Mouse (Mus musculus) hindbrain, embryonic 12.5 days (tissue): ENCODE data around the gene Otos. TPM values are rescaled to one million over a fixed set of nuclear protein-coding genes. Genes with fewer than 3 reads are reported as not detected.

ENCODE experiments used
- ATAC-seq: fragments of 200-750 bp; cut with Nextera tagmentation; 2 replicates; pipeline ENCODE4 v1.8.0; 2017; ENCODE audit warnings: moderate TSS enrichment; ENCODE audit not compliant: low FRiP score
- H3K27ac ChIP-seq: fragments of 300-500 bp; sonication (generic); 2 replicates; pipeline ENCODE4 v1.5.1; 2016; ENCODE audit warnings: mild to moderate bottlenecking
- H3K27me3 ChIP-seq: fragments of 300-500 bp; sonication (generic); 2 replicates; pipeline ENCODE4 v1.6.1; 2016; ENCODE audit warnings: mild to moderate bottlenecking
- H3K36me3 ChIP-seq: fragments of 300-500 bp; sonication (generic); 2 replicates; pipeline ENCODE4 v1.6.1; 2016; ENCODE audit warnings: mild to moderate bottlenecking
- H3K4me1 ChIP-seq: fragments of 300-500 bp; sonication (generic); 2 replicates; pipeline ENCODE4 v1.6.1; 2016
- H3K4me2 ChIP-seq: fragments of 300-500 bp; sonication (generic); replicated peaks from 2 replicates; pipeline ENCODE4 v1.6.1; 2016; ENCODE audit warnings: mild to moderate bottlenecking
- H3K4me3 ChIP-seq: fragments of 300-500 bp; sonication (generic); 2 replicates; pipeline ENCODE4 v1.5.1; 2016; ENCODE audit warnings: mild to moderate bottlenecking
- H3K9ac ChIP-seq: fragments of 300-500 bp; sonication (generic); 2 replicates; pipeline ENCODE4 v1.6.1; 2016; ENCODE audit warnings: mild to moderate bottlenecking, moderate library complexity
- H3K9me3 ChIP-seq: fragments of 300-500 bp; sonication (generic); replicated peaks from 2 replicates; pipeline ENCODE4 v1.6.1; 2016; ENCODE audit warnings: mild to moderate bottlenecking
- WGBS: fragments of 180-500 bp; shearing (Covaris S2); methylation state at CpG from one replicate; pipeline ENCODE4 v1.1.7; 2016; 5-methylcytosine and 5-hydroxymethylcytosine counted together
- polyA plus RNA-seq: library from polyadenylated mRNA; unstranded; fragments of >200 nt; fragmentation: Nextera tagmentation; extraction: Ambion mirVana; gene quantifications from 2 replicates; pipeline ENCODE4 v1.2.1, GENCODE M21; 2016

Gene Otos
- not detected in 2 replicates for polyA plus RNA-seq

- Histone ChIP-seq H3K4me1 (no peaks in the 10 kb centered on the region), H3K9me3 (no peaks in the 10 kb centered on the region), H3K36me3 (no peaks in the 10 kb centered on the region), H3K4me2 (no peak within 1 kb of the TSS; the same call in 1 of the 2 replicates), H3K4me3 (no peak within 1 kb of the TSS), H3K9ac (no peak within 1 kb of the TSS), H3K27me3 (peaks cover 9% of the 10 kb centered on the region; the same call in 1 of the 2 replicates), H3K27ac (no peak within 1 kb of the TSS)
- 31% methylated on average over 8 of the region's 8 CpGs for WGBS
- ATAC-seq = peak; percentile 38
Observed at GRCm38 (mm10) chr1:92648673-92649072, at the start of gene Otos. Gene Otos (minus strand): TSS chr1:92648841.

GRCm38 (mm10) chr1:92696848-92697247 lies 48.2 kb upstream of the Otos start:
- Histone ChIP-seq H3K9me3 (no peaks in the 10 kb centered on the region), H3K36me3 (no peaks in the 10 kb centered on the region), H3K9ac (no peak overlapping the region), H3K27me3 (peaks cover 14% of the 10 kb centered on the region), H3K4me3 (no peak overlapping the region), H3K27ac (no peak overlapping the region), H3K4me2 (no peak overlapping the region), H3K4me1 (peaks cover 14% of the 10 kb centered on the region)
- ATAC-seq = no peak
- 39% methylated on average over 4 of the region's 4 CpGs for WGBS

- peaks cover 8% of the 10 kb centered on the region; the same call in 1 of the 2 replicates for H3K27me3 ChIP-seq
- no peak for ATAC-seq
- H3K9ac ChIP-seq = no peak overlapping the region
- H3K4me3 ChIP-seq = no peak overlapping the region
- whole genome bisulfite sequencing = 91% methylated on average over 5 of the region's 5 CpGs
- H3K4me1 ChIP-seq = peaks cover 14% of the 10 kb centered on the region
- H3K36me3 ChIP-seq = no peaks in the 10 kb centered on the region
- H3K4me2 ChIP-seq = no peak overlapping the region
- no peak overlapping the region for H3K27ac ChIP-seq
- H3K9me3 ChIP-seq = no peaks in the 10 kb centered on the region
Observed at GRCm38 (mm10) chr1:92695751-92696150, 47.1 kb upstream of the Otos start.

- no peak for ATAC-seq
- H3K27ac ChIP-seq = no peak overlapping the region
- peaks cover 10% of the 10 kb centered on the region for H3K4me1 ChIP-seq
- no peaks in the 10 kb centered on the region for H3K9me3 ChIP-seq
- no peaks in the 10 kb centered on the region for H3K36me3 ChIP-seq
- H3K4me3 ChIP-seq = no peak overlapping the region
- H3K27me3 ChIP-seq = peaks cover 11% of the 10 kb centered on the region; the same call in 1 of the 2 replicates
- WGBS = 89% methylated on average over 3 of the region's 3 CpGs
- no peak overlapping the region for H3K4me2 ChIP-seq
- H3K9ac ChIP-seq = no peak overlapping the region
Observed at GRCm38 (mm10) chr1:92691166-92691844, 42.7 kb upstream of the Otos start.

GRCm38 (mm10) chr1:92686994-92687393 lies 38.4 kb upstream of the Otos start:
- Histone ChIP-seq H3K9me3 (no peaks in the 10 kb centered on the region), H3K9ac (no peak overlapping the region), H3K4me1 (peaks cover 10% of the 10 kb centered on the region), H3K27ac (no peak overlapping the region), H3K27me3 (peaks cover 13% of the 10 kb centered on the region; the same call in 1 of the 2 replicates), H3K4me2 (no peak overlapping the region), H3K4me3 (no peak overlapping the region), H3K36me3 (no peaks in the 10 kb centered on the region)
- ATAC-seq = no peak
- 45% methylated on average over 8 of the region's 8 CpGs for WGBS

- H3K27ac ChIP-seq = no peak overlapping the region
- peaks cover 21% of the 10 kb centered on the region for H3K4me1 ChIP-seq
- H3K36me3 ChIP-seq = no peaks in the 10 kb centered on the region
- H3K9me3 ChIP-seq = no peaks in the 10 kb centered on the region
- no peak overlapping the region for H3K9ac ChIP-seq
- peaks cover 13% of the 10 kb centered on the region; the same call in 1 of the 2 replicates for H3K27me3 ChIP-seq
- 95% methylated on average over 8 of the region's 8 CpGs for WGBS
- H3K4me3 ChIP-seq = no peak overlapping the region
- ATAC-seq = no peak
- H3K4me2 ChIP-seq = no peak overlapping the region
Observed at GRCm38 (mm10) chr1:92683151-92683550, 34.5 kb upstream of the Otos start.

GRCm38 (mm10) chr1:92680668-92681603 lies 32.3 kb upstream of the Otos start:
- Histone ChIP-seq H3K4me1 (peaks cover 11% of the 10 kb centered on the region), H3K9ac (no peak overlapping the region), H3K36me3 (no peaks in the 10 kb centered on the region), H3K27me3 (peaks cover 13% of the 10 kb centered on the region; the same call in 1 of the 2 replicates), H3K9me3 (no peaks in the 10 kb centered on the region), H3K27ac (no peak overlapping the region), H3K4me3 (no peak overlapping the region), H3K4me2 (peak overlapping the region; percentile 22)
- peak; percentile 75 for ATAC-seq
- 28% methylated on average over 16 of the region's 16 CpGs for WGBS

GRCm38 (mm10) chr1:92678757-92679156 lies 30.1 kb upstream of the Otos start:
- ATAC-seq = no peak
- H3K4me1 ChIP-seq = peaks cover 11% of the 10 kb centered on the region
- no peak overlapping the region for H3K4me2 ChIP-seq
- H3K4me3 ChIP-seq = no peak overlapping the region
- H3K27ac ChIP-seq = no peak overlapping the region
- no peak overlapping the region for H3K9ac ChIP-seq
- peaks cover 13% of the 10 kb centered on the region; the same call in 1 of the 2 replicates for H3K27me3 ChIP-seq
- WGBS = 87% methylated on average over 5 of the region's 5 CpGs
- H3K9me3 ChIP-seq = no peaks in the 10 kb centered on the region
- no peaks in the 10 kb centered on the region for H3K36me3 ChIP-seq

GRCm38 (mm10) chr1:92676676-92676975 lies 28.0 kb upstream of the Otos start:
- Histone ChIP-seq H3K27ac (no peak overlapping the region), H3K4me3 (no peak overlapping the region), H3K9me3 (no peaks in the 10 kb centered on the region), H3K4me1 (peaks cover 11% of the 10 kb centered on the region), H3K36me3 (no peaks in the 10 kb centered on the region), H3K27me3 (peaks cover 7% of the 10 kb centered on the region; the same call in 1 of the 2 replicates), H3K9ac (no peak overlapping the region), H3K4me2 (no peak overlapping the region)
- ATAC-seq = no peak
- WGBS = 85% methylated on average over 3 of the region's 3 CpGs

GRCm38 (mm10) chr1:92675932-92676675 lies 27.5 kb upstream of the Otos start:
- Histone ChIP-seq H3K36me3 (no peaks in the 10 kb centered on the region), H3K9me3 (no peaks in the 10 kb centered on the region), H3K27me3 (peaks cover 7% of the 10 kb centered on the region; the same call in 1 of the 2 replicates), H3K4me1 (peaks cover 11% of the 10 kb centered on the region), H3K9ac (no peak overlapping the region), H3K4me2 (no peak overlapping the region), H3K27ac (no peak overlapping the region), H3K4me3 (no peak overlapping the region)
- no peak for ATAC-seq
- 83% methylated on average over 10 of the region's 10 CpGs for WGBS

GRCm38 (mm10) chr1:92673258-92673782 lies 24.7 kb upstream of the Otos start:
- WGBS = 85% methylated on average over 5 of the region's 5 CpGs
- no peak overlapping the region for H3K4me2 ChIP-seq
- no peak overlapping the region for H3K9ac ChIP-seq
- no peaks in the 10 kb centered on the region for H3K4me1 ChIP-seq
- H3K9me3 ChIP-seq = no peaks in the 10 kb centered on the region
- H3K27ac ChIP-seq = no peak overlapping the region
- H3K27me3 ChIP-seq = peaks cover 4% of the 10 kb centered on the region; the same call in 1 of the 2 replicates
- H3K4me3 ChIP-seq = no peak overlapping the region
- no peaks in the 10 kb centered on the region for H3K36me3 ChIP-seq
- no peak for ATAC-seq

- ATAC-seq = no peak
- Histone ChIP-seq H3K4me3 (no peak overlapping the region), H3K4me2 (no peak overlapping the region), H3K27ac (no peak overlapping the region), H3K27me3 (no peaks in the 10 kb centered on the region; the same call in 1 of the 2 replicates), H3K9ac (no peak overlapping the region), H3K9me3 (no peaks in the 10 kb centered on the region), H3K36me3 (no peaks in the 10 kb centered on the region), H3K4me1 (no peaks in the 10 kb centered on the region)
- 85% methylated on average over 4 of the region's 4 CpGs for WGBS
Observed at GRCm38 (mm10) chr1:92671326-92671725, 22.7 kb upstream of the Otos start.
